Mouse (Mus musculus) pancreas, adult 10 weeks (tissue): ENCODE data around the gene Gm10073. TPM values are rescaled to one million over a fixed set of nuclear protein-coding genes. Genes with fewer than 3 reads are reported as not detected.

Experiments
- polyA plus RNA-seq: library from polyadenylated mRNA; stranded (reverse); fragments of 350-450 nt; fragmentation: Illumina TruSeq; extraction: RNeasy Lipid Tissue Mini Kit (QIAGEN cat#74804); gene quantifications from one replicate; pipeline ENCODE4 v1.2.3, GENCODE M21; 2015; ENCODE audit warnings: low read depth, low replicate concordance; ENCODE audit not compliant: insufficient read depth

Gene Gm10073
- polyA plus RNA-seq = 2.2 TPM

DNA sequence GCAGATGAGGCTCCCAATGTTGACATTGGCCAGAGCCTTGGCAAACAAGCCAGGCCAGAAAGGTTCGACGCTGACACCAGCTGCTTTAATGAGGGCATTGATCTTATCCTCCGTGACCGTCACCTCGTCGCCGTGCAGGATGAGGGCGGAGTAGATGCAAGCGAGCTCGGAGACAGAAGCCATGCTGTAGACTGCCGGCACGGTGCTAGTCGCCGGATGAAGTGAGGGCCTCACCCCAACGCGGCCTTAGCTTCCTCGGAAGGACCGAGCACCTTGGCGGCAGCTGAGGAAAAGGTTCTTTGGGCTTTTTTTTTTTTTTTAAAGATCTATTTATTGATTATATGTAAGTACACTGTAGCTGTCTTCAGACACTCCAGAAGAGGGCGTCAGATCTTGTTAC is at the start of gene Gm10073:
Gm10073 (minus strand) TSS at position 294 of the 400 bp plus-strand sequence.

DNA sequence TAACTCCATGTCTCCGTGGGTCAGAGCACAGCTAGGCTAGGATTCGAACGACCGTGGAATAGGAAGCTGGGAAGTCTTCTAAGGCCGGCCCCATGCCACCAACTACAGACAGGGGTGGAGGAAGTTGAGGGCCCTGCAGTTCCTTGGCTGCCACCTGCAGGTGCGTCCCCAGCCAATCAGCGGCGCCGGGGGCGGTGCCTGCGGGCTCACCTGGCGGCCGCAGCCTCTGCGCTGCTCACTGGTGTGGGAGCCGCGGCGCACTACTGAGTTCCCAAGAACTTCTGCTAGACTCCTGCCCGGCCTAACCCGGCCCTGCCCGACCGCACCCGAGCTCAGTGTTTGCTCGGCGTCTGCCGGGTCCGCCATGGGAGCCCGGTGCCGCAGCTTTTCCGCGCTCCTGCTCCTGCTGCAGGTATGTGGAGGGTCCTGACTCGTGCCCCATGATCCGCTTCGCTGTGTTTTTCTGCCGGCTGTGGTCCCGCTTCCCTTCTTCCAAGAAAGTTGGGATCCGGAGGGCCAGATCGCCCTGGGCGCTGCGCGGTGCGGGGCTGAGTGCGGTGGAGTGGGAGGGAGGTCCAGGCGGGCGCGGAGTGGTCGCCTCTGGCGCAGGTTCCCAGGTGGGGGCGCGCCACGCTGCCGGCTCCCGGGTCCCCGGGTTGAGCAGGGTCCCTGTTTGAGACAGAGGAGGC is 30.0 kb upstream of the Gm10073 start, which contains the start of gene Cdh1:
Cdh1 (plus strand) TSS at position 221 of the 689 bp plus-strand sequence.

Other genes starting within 250 kb of the Gm10073 start
- 4.2 TPM for gene Smpd3, start 235.5 kb downstream of the Gm10073 start, polyA plus RNA-seq
- gene Zfp90, start 158.1 kb downstream of the Gm10073 start, polyA plus RNA-seq = 2.4 TPM
- gene 6030452D12Rik, start 72.9 kb downstream of the Gm10073 start, polyA plus RNA-seq = not detected
- 1.1 TPM for gene Cdh3, start 62.6 kb downstream of the Gm10073 start, polyA plus RNA-seq
- gene Cdh1, start 29.9 kb upstream of the Gm10073 start, polyA plus RNA-seq = 16.7 TPM
- gene Tango6, start 109.6 kb upstream of the Gm10073 start, polyA plus RNA-seq = 1.0 TPM